Mouse (Mus musculus) right cerebral cortex, postnatal 36 days (tissue): Measurements from ENCODE around the gene Hs3st2.

Experiments used
- DNase-seq, 2 experiments: peaks; one replicate each; pipeline ENCODE4 v3.0.0; 2022; ENCODE audit warnings: low spot score in 2 of 2, mixed read lengths in 1 of 2

Gene Hs3st2

DNA sequence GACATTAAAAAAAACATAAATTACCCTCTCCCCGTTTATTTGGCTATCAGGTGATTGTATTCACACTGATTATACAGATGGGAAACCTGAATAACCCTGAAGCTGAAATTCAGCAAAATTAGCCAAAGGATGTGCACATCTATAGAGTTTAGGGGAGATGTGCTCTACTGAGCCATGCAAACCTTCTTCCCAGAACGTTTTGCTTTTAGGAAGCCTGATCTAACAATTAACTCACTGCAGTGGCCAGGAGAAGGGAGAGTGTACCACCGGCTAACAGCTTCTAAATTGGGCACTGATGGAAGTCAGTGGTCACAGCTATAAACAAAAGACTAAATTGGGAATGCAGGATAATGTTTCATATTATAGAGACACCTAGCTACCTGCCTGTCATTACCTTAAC, 66.4 kb downstream of the Hs3st2 start:
- no peak for DNase-seq

DNA sequence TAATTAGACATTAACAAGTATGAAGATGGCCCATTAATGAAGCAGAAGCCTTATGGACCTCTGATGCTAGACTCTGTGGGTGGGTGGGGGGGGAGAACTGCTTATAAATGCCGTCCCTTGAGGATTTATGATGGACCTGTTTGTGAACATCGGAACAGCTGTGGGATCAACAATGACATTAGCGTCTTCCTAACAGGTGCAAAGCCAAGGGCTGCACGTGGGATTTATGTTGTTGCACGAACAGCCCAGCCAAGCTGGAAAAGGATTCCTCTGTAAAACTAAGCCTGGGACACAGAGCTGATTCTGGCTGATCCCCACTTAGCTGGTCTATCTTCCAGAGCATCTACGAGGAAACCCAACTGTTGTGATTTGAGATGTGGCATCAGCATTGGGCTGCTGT, 69.0 kb downstream of the Hs3st2 start:
- DNase-seq: no peak

DNA sequence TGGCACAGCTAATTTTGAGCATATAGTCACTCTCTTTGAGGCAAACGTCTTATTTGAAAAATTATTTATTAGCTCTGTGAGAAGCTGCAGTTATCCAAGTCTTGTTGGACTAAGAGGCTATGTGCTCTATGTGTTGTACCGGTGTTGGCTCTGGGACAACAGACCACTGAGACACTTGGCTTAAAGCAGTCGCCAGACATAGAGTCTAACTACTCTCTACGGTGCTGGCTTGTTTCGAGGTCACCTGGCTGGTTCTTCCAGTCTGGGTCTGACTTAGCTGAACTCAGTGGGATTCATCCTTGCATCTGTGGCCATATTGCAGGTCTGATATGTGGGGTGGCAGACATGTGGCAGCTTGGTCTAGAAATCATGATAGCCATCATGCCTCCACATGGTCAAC, 72.8 kb downstream of the Hs3st2 start:
- no peak for DNase-seq

DNA sequence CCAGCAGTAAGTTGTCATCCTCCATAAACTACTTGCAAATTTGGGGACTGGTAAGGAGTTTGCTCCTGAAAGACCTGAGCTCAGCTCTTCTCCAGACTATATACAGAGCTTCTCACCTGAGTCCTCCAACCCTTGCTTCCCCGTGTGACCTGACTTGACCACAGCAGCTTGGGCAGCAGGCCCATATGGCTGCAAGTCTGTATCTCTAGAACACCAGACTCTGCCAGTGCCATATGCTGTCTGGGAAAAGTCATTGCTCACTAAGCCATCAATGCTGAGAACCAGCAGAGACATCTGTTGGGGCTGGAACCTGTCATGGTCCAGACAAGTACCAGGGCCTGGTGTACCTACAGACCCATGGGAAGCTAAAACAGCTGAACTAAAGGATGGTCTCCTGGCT, 73.5 kb downstream of the Hs3st2 start:
- DNase-seq: no peak

GRCm38 (mm10) chr7:121466331-121466730, 74.7 kb downstream of the Hs3st2 start:
- no peak for DNase-seq

DNA sequence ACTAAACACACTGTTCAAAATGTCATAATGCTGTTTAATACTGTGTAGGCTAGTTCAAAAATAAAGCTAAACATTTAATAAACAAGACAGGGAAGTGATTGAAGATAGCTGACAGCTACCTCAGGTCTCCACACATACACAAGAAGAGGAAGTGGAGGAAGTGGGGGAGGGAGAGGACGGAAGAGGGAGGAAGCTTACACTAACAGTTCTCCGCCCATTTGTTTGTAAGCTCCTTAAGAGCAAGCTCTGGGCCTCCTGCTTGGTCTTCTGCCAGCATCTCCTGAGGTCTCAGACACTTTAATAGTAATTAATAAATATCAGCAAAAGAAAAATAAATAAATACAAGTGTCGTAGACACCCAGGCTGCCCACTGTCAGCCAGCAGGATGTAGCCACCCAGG, 77.8 kb downstream of the Hs3st2 start:
- DNase-seq: no peak

GRCm38 (mm10) chr7:121478302-121478701, 86.6 kb downstream of the Hs3st2 start:
- DNase-seq: no peak

- DNase-seq: no peak
Measured at GRCm38 (mm10) chr7:121480106-121480505, 88.4 kb downstream of the Hs3st2 start.

DNA sequence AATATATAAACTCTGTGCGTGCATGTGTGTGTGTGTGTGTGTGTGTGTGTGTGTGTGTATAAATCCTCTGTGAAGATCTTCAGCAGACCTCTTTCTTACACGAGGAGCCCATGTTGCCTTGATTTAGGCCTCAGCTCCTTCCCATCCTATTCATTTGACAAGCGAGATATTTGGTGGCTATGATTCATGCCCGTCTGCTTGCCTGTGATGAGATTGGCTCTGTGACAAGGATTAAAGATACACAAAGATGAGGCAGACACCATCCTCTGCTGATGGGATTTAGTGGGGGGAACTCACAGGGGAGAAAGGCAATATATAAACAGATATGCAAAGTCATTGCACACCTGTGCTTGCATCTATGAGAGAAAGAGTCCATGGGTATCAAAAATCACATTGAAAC, 92.9 kb downstream of the Hs3st2 start:
- DNase-seq: no peak

DNA sequence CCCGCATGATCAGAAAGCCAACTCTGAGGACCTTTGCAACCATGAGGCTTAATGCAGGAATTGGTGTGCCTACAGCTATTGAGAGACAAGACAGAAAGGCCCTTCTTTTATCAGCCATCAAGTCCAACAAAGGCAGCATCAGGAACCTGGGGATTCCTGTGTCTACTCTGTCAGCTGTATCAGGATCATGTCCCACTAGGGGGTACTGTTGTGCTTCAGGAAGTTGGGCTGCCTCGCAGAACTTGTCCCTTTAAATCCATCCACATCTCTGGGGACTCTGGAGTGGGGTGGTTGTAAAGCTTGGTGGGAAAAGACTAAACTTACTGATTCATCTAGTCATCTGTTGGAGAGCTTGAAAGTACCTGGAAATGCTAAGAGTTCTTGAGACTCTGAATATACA, 93.6 kb downstream of the Hs3st2 start:
- peak; percentile 48 to 64 for DNase-seq

DNA sequence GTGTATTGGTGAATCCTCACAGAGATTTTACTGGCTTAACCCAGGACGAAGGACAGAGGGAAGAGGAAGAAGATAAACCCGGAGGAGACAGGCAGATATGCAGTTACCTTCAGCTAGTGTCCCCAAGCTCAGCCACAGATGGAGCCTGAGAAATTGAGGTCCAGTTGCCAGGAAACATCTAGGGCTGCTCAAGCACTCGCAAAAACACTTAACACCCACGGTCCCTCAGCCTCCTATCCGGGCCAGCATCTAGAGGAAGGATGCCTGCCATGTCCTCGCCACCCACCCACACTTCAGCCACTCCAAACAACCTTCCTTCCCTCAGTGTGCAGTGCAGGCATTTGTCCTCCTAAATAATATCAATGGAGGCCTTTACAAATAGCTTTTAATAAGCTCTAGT, 95.6 kb downstream of the Hs3st2 start:
- DNase-seq: peak; percentile 68 to 85

GRCm38 (mm10) chr7:121489401-121489800, 97.7 kb downstream of the Hs3st2 start:
- peak in 1 of 2 experiments; percentile 36 for DNase-seq

DNA sequence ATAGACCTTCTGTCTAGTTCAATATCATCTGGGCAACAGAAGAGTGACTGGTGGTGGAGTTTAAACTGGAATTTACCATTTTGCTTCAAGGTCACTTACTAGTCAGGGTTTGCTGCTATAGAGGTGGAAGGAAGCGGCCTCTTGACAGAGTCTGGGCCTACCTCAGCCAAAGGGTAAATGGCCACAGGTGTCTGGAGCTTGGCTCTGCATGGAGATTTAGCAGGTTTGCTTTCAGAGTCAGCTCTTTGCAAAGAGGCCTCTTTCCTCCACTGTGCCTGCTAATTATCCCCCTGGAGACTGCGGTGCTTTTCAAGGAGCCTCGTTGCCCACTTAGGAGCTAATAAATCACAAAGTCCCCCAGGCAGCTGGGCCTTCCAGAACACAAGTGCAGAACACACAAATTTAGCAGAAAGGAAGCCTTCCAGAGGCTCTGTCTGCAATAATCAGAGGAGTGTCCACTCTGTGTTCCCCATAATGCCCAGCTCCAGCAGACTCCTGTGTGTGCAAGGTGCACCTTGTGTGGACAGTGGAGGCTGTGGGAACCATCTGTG, 99.9 kb downstream of the Hs3st2 start:
- no peak for DNase-seq

DNA sequence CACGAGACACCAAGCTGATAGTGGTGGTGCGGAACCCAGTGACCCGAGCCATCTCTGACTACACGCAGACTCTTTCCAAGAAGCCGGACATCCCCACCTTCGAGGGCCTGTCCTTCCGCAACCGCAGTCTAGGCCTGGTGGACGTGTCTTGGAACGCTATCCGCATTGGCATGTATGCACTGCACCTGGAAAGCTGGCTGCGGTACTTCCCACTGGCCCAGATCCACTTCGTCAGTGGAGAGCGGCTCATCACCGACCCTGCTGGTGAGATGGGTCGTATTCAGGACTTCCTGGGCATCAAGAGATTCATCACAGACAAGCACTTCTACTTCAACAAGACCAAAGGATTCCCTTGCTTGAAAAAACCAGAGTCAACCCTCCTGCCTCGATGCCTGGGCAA, 108.9 kb downstream of the Hs3st2 start:
- no peak for DNase-seq

DNA sequence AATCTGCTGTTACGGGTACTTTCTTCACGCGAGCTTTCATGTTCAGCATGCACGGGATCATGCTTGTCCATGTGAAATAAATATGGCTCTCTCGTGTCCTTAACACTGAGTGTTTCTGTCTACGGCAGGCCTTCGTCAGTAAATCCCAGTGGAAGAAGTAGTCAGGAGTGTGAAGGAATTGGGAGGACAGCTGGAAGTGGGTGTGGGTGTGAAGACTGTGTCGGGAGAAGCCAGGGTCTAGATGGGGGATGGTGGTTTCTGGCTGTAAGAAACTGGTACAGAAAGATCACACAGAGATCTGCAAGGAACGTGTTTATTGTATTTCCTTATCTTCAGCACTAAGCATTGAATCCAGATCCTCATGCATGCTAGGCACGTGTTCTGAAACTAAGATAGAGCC, 110.0 kb downstream of the Hs3st2 start:
- peak; percentile 58 to 81 for DNase-seq

- no peak for DNase-seq
Measured at GRCm38 (mm10) chr7:121516727-121517126, 125.1 kb downstream of the Hs3st2 start.

DNA sequence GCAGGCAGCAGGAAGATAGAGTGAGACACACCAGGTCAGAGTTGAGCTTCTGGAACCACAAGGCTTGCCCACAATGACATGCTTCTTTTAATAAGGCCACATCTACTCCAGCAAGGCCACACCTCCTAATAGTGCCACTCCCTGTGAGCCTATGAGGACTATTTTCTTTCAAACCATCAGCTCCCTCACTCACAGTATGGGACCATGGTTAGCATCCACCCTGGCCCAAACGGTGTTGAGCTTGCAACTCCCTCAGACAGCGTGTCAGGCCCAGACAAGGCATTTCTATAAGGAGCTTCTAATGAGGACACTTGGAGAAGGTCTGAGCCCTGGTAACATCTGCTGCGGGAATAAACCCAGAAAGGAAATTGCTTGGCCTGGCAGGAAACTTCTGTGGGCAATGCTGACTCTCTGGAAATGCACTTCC, 125.5 kb downstream of the Hs3st2 start:
- no peak for DNase-seq

DNA sequence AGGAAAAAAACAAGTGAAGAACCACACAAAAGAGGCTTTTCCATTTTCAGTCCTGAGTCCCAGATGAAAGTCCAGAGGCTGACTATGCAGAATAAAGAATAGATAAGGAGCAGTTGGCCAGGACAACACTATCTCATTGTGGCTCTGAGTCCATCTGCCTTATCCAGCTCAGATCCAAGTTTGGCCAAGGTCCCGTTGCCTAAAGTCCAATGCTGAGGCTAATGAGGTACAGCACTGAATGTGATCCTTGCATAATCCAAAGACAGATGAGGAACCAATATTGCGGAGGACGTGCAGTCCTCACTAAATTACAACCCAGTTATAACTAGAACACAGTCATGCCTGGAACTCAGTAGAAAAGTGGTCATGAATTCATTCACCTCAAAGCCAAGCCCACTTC, 130.5 kb downstream of the Hs3st2 start:
- DNase-seq: no peak

- DNase-seq: peak in 1 of 2 experiments; percentile 49
Measured at GRCm38 (mm10) chr7:121529023-121529422, 137.4 kb downstream of the Hs3st2 start.

DNA sequence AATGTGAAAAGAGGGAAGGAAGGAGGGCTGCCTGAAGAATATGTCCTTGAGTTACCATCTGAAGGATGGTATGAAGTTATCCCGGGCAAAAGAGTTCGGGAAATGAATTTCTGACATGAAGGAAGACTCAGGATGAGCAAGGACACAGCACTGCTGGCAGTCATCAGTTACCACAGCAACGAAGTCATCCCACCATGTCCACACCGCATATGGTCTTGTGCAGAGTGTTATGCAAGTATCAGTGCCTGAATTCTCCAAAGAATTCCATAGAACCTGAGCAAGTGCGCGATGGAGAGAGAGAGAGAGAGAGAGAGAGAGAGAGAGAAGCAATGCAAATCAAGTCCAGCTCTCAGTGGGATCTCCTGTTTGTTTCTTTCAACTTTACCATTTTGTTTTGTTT, 142.0 kb downstream of the Hs3st2 start:
- peak in 1 of 2 experiments; percentile 10 for DNase-seq

GRCm38 (mm10) chr7:121534386-121534785, 142.7 kb downstream of the Hs3st2 start:
- peak in 1 of 2 experiments; percentile 15 for DNase-seq

DNA sequence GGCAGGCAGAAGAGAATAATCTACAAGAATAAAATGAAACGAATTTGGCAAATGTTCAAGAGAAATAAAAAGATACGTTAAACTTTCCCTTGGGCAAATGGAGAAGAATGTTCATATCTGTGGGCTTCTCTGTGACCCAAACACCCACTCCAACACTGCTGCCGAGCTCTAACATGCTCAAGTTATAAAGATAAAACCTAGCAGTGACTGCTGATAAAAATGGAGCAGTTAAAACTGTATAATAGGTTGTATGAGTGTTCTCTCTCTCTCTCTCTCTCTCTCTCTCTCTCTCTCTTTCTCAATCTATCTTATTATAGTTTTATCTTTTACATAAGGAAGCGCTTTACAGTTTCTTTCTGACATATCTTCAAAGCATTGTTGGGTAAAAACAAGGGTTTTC, 144.3 kb downstream of the Hs3st2 start:
- no peak for DNase-seq

- DNase-seq: peak; percentile 63 to 72
Measured at GRCm38 (mm10) chr7:121539405-121540275, 148.0 kb downstream of the Hs3st2 start.
